Mouse (Mus musculus): ENCODE data around the gene Gm49405.
A peak's percentile ranks its signal among the peaks of the same experiment; 100 is the strongest.
"Not testable (repeated sequence)": the region's sequence is repeated elsewhere in the genome, so short reads cannot be mapped to it uniquely, and the experiment has no call there.

Gm49405 gene

DNA sequence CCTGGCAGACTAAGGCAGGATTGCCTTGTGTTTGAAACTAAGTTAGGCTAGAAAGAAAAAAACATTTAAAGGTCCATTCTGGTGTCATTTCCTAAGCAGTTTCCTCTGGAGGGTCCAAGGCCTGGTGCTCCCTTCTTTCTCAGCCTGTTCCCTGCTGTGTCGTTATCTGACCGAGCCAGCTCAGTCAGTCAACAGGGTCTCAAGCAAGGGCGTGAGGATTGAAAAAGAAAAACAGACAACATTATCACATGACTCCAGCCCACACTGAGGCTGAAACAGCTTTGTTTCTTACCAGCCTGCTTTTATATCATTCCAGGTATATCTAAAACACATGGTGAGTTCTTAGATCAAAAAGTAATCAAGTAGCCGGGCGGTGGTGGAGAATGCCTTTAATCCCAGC lies 15.2 kb downstream of the Gm49405 start:
- DNase-seq (ENCODE audit: low spot score) = no peak

DNA sequence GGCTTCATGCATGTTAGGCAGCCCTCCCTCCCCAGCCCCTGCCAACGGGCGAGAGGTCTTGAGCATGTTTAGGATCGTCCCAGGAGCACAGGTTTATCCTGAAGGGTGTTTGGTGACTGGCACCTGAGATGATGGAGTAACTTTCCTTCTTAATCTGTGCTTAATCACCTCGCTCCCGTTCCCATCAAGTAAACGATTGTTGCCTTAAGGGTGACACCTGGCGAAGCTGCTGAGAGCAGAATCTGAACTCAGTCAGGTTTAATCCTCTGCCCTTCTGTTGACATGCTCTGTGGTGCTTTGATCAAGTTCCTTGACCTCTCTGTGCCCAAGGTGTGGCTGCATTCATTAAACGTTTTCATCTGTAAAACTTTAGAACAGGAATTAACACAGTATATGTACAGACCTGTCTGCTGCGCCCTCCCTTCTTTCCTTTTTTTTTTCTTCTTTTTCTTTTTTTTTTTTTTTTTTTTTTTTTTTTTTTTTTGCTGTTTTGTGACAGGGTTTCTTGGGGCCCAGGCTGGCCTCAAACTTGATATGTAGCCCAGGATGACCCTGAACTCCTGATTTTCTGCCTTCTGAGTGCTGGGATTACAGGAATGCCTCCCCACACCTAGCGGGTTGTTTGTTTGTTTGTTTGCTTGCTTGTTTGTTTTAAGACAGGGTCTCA lies 17.6 kb downstream of the Gm49405 start:
- no peak for DNase-seq (ENCODE audit: low spot score)

DNA sequence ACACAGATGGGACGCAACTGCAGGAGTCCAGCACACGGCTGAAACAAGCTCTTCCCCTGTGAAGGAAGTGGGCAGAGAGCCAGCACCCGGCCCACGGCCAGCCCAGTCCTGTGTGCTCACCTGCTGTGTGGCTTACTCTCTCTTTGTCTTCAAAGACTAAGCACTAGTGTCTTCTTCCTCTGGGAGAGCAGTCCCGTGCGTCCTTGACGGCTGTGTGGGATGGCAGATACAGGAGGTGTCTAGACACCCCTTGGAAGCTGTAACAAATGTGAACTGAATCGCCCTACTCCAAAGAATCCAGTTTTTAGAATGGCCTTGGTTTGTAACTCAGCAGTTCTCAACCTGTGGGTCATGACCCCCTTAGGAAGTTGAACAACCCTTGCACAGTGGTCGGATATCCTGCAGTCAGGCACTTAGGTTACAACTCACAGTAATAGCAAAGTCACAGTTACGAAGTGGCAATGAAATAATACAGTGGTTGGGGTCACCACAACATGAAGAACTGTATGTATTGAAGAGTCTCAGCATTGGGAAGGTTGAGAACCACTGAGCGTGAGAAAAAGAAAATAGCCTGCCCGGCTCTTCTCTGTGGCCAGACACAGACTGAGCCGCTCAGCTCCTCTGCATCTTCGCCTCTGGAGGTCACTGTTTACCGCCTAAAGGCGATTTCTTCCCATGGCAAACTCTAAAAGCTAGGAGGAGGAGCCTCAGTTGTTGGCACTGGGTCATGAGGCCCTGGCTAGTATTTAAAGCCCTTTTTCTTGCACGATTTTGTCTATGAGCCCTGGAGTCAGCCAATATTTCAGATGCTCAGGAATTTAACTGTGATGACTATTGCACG lies 18.5 kb downstream of the Gm49405 start:
- peak; percentile 64 for DNase-seq (ENCODE audit: low spot score)

DNA sequence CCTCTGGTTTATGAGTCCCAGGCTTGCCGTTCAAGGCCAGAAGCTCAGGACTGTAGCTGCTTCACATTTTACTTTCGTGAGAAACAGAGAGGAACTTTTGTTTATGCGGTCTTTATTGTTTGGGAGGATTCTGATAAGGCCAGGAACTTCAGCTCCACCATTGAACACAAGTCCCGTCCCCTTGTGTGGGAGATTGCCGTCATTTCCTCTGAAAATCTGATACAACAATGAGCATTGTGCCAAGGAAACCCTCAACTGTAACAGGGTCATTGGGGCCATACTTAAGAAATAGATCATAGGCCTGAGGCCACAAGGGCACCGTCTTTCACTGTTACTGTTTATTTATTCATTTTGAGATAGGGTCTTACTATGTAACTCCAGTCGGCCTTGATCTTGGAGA lies 22.8 kb downstream of the Gm49405 start:
- DNase-seq (ENCODE audit: low spot score) = no peak

DNA sequence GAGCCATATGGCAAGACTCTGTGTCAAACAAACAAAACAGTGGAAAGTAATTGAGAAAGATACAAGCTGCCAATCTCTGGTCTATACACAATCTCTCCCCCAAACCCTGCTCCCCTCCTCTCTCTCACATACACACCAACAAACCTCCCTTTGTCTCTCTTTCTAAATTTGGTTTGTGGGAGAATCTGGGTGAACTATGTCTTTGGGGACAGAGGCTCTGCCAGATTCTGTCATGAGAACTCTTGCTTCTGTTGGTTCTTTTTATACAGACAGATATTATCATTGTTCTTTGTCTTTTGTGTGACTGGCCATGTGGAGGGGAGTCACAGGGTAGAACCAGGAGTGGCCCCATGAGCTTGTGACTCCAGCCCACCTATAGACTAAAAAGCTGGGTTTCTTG lies 27.1 kb downstream of the Gm49405 start:
- no peak for DNase-seq (ENCODE audit: low spot score)

DNA sequence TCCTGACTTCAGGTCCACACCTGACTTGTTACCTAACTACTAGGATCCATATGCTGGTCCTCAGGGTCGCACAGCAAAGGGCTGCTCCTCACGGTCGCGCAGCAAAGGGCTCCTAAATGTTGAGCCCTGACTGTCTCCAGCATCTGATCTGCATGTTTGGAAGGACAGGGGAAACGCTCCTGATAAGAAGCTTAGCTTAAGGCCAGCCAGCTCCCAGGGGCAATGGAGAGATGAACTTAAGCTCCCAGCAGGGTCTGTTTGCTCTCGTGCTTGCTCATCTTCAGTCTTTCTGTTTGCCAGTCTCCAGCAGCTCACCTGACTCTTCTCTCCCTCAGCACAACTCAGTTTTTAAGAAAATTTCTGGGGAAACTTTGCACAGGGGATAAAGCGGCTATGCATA lies 32.2 kb downstream of the Gm49405 start:
- no peak for DNase-seq (ENCODE audit: low spot score)

DNA sequence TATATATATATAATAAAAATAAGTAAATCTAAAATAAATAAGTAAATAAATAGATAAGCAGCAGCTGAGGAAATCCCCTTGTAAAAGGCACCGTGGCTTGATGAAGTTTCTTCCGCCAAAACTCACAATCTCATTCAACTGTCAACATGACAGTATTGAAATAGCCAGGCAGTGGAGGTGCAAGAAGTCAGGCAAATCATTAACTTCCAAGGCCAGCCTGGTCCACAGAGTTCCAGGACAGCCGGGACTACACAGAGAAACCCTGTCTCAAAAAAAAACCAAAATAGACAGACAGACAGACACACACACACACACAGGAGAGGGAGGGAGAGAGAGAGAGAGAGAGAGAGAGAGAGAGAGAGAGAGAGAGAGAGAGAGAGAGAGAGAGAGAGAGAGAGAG lies 32.9 kb downstream of the Gm49405 start:
- DNase-seq (ENCODE audit: low spot score) = no peak

DNA sequence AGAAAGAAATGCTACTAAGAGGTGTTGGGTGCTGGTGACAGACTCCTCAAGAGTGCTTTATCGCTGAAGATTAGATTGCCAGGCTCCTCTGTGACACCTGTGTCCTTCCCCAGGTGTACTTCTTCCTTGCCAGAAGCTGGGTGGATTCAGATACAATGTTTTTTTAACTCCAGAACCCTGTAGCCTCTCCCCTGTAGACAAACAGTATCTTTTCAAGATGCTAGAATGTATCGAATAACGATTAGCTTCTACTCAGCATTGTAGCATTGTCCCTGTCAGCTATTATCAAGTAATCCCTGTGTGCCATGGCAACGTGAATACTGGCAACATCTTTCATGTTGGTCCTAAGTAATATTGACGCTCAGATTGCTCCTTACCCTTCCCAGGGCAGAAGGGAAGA lies 33.3 kb downstream of the Gm49405 start:
- DNase-seq (ENCODE audit: low spot score) = no peak

DNA sequence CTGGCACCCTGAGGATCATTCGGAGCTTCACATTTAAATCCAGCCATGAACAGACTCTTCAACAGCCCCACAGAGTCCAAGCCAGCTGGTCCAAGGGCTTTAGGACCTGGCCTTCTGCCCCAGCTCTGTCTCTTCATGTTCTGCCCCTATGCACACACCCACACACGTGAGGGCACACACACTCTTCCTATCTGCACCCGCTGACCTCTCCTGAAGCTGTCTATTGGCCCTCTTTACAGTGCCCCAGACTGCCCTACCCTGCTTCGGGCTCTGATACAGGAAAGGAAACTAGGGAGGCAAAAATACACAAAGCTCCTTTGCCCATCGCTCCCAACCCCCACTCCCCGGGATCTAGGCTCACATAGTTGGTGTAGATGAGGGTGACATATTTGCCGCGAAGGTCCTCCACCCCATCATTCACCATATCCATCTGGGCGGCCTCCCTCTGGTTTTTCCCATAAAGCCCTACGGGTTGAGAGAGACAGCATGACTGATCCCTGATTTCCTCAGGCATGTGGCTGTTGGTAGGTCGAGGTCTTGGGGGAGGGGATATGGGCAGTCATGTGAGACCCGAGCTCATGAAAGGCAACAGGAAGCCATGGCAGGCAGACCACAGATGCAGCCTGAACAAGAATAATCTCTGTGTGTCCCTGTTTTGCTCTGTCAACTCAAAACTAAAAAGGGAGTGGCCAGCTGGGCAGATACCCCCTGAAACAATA lies 36.1 kb downstream of the Gm49405 start:
- DNase-seq (ENCODE audit: low spot score) = no peak

DNA sequence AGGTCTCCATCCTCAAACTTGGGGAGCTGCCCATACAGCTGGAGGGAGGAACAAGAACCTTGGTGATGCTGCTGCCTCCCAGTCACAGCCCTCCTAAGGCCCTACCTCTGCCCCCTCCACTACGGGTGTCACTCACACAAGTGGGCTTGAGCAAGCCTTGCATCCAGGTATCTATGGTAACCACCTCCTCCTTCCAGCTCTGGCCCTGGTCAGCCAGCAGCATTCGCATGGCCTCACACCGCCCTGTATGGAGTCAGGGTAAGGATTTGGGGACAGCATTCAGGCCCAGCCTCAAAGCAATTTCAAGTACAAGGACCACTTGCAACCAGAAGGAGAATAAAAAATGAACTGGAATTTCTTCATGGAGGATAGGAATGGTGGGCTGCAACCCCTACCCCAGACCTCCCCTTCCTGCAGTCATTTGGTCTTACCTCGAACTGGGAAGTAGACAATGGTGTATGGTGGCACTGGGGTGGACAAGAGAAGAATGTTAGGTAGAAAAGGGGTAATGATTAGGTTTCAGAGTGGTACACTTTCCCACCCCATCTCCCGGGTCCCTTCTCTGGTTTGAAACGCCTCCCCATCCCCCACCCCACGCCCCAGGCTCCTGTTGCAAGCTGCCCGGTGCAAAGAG lies 36.8 kb downstream of the Gm49405 start:
- DNase-seq (ENCODE audit: low spot score) = not testable (repeated sequence)

DNA sequence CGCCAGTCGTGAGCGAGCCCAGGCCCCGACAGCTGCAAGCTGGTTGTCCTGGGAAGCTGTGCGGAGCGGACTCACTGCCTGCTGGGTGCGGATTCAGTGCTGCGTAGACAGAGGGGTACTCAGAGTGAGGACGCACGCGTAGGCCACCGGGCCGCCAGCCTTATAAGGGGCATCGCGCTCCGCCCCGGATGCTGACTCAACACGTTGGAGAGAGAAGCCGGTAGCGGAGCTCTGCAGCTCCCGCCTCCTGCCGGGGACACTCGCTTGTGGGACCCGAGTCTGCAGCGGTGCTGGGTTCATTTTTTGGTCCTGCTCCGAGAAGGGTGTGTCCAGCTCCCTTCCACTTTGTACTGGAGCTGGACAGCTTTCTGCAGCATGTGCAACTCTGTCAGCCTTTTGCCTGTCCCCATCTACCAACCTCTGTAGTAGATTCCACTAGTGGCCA lies 37.4 kb downstream of the Gm49405 start, which contains the start of gene Gstp1:
Gstp1 (minus strand) TSS at position 198 of the 445 bp plus-strand sequence.
- peak; percentile 69 for DNase-seq (ENCODE audit: low spot score)

DNA sequence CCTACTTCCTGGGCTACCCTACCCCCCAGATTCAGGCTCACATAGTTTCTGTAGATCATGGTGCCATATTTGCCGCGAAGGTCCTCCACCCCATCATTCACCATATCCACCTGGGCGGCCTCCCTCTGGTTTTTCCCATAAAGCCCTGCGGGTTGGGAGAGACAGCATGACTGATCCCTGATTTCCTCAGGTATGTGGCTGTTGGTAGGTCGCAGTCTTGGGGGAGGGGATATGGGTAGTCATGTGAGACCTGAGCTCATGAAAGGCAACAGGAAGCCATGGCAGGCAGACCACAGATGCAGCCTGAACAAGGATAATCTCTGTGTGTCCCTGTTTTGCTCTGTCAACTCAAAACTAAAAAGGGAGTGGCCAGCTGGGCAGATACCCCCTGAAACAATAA lies 40.5 kb downstream of the Gm49405 start:
- not testable (repeated sequence) for DNase-seq (ENCODE audit: low spot score)

DNA sequence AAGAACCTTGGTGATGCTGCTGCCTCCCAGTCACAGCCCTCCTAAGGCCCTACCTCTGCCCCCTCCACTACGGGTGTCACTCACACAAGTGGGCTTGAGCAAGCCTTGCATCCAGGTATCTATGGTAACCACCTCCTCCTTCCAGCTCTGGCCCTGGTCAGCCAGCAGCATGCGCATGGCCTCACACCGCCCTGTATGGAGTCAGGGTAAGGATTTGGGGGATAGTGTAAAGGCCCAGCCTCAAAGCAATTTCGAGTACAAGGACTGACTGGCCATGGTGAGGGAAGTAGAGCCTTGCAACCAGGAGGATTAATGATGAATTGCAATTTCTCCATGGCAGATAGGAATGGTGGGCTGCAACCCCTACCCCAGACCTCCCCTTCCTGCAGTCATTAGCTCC lies 41.1 kb downstream of the Gm49405 start:
- DNase-seq (ENCODE audit: low spot score) = not testable (repeated sequence)

DNA sequence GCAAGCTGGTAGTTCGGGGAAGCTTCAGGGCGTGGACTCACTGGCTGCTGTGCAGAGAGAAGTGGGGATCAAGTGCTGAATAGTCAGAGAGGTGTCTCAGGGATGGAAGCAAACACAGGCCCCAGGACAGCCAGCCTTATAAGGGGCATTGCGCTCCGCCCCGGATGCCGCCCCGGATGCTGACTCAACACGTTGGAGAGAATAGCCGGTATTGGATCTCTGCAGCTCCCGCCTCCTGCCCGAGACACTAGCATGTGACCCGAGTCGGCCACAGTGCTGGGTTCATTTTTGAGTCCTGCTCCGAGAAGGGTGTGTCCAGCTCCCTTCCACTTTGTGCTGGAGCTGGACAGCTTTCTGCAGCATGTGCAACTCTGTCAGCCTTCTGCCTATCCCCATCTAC lies 41.7 kb downstream of the Gm49405 start:
- DNase-seq (ENCODE audit: low spot score) = no peak

DNA sequence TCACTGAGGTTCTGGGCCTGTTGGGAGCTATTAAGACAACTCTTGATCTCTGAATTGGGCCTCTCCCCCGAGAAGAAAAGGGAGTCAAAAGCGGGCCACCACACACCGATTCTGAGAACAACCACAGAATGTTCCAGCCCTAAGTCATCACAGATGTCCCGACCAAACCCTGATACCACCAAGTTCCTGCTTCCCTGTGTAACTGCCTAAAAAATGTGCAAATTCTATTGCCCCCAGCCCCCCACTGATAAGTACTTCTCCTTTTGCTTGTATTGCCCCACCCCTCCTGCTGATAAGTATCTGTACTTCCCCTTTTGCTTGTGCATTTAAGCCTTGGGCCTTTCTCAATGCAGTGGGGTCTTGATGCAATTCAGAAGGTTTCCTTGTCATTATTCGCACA lies 43.7 kb downstream of the Gm49405 start:
- not testable (repeated sequence) for DNase-seq (ENCODE audit: low spot score)

DNA sequence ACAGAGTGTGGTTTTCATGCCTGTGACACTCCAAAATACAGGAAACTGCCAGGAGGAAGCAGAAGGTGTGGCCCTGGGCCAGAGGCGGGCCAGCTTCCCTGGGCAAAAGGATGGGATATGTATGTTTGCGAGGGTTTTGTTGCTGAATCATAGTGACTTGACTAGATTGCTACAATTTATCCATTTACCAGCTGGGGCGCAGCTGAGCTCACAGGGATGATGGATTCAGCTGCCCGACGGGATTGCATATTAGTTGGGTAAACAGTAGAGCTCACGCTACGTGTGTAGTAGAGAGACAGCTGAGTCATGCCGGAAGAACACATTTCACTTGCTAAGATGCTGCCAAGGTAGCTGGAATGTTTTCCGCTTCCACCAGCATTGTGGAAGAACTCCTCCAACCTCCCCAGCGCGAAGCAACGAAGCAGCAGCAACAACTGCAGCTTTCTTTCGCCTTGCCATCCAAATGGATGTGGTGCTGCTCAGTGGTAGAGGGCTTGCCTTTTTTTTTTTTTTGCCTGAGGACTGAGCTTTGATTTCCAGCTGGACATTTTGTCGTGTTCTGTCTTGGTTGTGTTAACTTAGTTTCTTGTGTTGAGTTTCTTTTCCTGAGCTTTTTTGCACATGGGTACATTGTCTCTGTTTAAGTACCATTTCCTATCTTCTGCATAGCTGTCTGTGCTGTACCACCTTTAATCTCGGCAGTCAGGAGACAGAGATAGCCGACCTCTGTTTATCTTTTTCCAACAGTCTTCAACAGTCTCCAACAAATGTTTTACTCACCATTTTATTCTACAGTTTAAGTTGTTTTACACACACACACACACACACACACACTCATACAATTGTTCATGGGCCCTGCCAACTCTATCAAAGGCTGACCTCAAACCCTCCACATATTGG lies 45.8 kb downstream of the Gm49405 start, which contains the start of gene Gstp2:
Gstp2 (minus strand) TSS at position 58 of the 900 bp plus-strand sequence.
- DNase-seq (ENCODE audit: low spot score) = peak; percentile 59

DNA sequence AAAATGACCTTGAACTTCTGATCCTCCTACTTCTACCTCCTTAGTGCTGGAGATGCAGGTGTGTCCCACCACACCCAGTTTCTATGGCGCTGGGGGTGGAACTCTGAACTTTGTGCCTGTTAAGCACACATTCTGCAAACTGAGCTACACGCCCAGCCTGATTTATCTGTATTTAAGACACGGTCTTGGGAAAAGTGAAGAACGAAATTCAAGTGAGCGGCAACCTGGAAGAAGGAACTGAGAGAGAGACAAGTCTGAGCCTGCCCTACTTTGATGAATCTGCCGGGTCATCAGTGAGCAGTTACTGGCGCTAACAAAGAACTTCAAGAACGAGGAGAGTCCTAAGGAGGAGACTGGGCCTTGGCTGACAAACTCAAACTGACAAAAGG lies 46.4 kb downstream of the Gm49405 start:
- DNase-seq (ENCODE audit: low spot score) = peak; percentile 57

DNA sequence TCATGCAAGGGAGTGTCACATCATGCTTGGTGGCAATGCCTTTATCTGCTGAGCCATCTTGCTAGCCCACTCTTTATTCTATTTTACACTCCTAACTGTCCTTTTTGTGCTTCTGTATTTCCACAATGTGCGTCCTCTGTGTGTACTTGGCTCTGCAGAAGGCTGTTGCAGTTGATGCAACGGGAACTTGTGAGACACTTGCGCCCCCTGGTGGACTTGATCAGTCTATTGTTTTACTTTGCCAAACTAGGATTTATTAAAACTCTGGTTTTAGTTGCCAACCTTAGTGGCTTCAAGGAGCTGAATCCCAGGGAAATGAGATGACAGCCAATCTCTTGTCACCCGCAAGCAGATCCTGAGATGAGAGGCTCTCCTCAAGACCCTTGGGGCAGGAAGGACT lies 47.4 kb downstream of the Gm49405 start:
- DNase-seq (ENCODE audit: low spot score) = peak; percentile 77

DNA sequence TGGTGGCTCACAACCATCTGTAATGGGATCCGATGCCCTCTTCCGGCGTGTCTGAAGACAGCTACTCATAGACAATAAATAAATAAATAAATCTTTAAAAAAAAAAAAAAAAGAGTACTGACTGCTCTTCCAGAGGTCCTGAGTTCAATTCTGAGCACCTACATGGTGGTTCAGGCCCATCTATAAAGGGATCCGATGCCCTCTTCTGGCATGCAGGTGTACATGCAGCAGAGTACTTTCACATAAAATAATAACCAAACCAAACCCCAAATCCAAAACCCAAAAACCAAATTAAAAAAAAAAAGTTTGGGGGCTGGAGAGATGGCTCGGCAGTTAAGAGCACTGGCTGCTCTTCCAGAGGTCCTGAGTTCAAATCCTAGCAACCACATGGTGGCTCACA lies 48.6 kb downstream of the Gm49405 start:
- DNase-seq (ENCODE audit: low spot score) = not testable (repeated sequence)

DNA sequence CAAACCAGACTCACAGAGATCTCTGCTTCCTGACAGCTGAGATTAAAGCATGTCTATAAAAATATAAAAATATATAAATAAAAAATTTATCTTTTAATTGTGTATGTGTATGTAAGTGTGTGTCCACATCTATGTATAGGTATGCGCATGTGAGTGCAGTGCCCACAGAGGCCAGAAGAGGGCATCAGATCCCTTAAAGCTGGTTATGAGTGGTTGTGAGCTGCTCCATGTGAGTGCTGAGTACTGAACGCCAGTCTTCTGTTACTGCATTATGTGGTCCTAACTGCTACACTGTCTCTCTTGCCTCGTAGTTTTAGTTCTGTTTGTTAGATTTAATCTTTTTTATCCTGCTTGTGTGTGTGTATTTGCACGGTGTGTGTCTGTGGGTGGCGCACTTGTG lies 50.6 kb downstream of the Gm49405 start:
- no peak for DNase-seq (ENCODE audit: low spot score)
